Mouse (Mus musculus): ENCODE measurements at regions not wholly inside any gene's neighbourhood (a gene's known extent, or its start where the extent isn't known, plus 50 kb on each side); places are given as distances from the start of the nearest gene placed in this dataset.
A peak's percentile ranks its signal among the peaks of the same experiment; 100 is the strongest.

DNA sequence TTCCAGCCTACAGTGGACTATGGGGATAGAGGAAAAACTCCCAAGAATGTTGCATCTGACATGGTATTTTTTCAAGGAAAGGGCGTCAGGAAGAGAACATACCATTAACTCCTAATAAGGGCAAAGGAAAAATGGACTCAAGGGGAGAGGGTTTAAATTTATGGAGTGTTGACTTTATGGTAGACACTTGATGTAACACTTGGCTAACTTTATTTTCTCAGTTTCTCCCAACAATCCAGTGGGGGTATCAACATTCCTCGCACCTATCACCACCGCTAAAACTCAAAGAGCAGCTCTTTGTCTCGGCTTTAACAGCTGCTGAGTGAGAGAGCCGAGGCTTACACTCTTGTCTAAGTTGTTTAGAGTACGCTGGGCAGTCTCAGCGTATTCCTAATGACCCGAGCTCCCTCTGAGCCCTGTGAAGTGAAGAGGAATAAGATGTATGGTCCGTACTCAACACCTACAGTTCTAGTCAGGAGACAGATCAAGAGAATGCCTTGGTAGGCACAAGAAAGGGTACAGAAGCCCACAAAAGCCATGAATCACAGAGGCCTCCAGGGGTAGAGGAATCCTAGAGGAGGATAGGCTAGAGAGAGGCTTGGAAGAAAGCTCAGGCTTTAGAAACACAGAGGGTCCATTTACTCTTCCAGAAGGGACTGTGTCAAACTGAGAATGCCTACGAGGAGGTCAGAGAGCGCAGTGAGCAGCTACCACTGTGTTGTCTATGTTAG lies 236.4 kb downstream of the Gm5426 start:
- WGBS, result 88% methylated on average over 11 of the region's 11 CpGs
- no peak for TF ChIP-seq CTCF (IDR thresholded peaks at IDR 0.05; ENCODE audit: extremely low read depth, insufficient read depth, insufficient read length, insufficient replicate concordance)
- TF ChIP-seq POLR2A (IDR thresholded peaks at IDR 0.05; ENCODE audit: low read depth, low read length), result no peak
- Histone ChIP-seq H3K4me3 (ENCODE audit: extremely low read depth, insufficient read depth, insufficient read length) (no peak overlapping the region), H3K27me3 (ENCODE audit: control insufficient read depth, insufficient read depth, low read length) (no peaks in the 10 kb centered on the region), H3K36me3 (ENCODE audit: control insufficient read depth, insufficient read depth, low read length) (no peaks in the 10 kb centered on the region), H3K4me1 (ENCODE audit: control insufficient read depth, insufficient read depth, insufficient read length) (peaks cover 40% of the 10 kb centered on the region), H3K27ac (ENCODE audit: insufficient read depth, low read length) (peak overlapping the region; percentile 98)
- no peak for DNase-seq (ENCODE audit: low read depth in 1 of 2, low spot score in 2 of 2)

DNA sequence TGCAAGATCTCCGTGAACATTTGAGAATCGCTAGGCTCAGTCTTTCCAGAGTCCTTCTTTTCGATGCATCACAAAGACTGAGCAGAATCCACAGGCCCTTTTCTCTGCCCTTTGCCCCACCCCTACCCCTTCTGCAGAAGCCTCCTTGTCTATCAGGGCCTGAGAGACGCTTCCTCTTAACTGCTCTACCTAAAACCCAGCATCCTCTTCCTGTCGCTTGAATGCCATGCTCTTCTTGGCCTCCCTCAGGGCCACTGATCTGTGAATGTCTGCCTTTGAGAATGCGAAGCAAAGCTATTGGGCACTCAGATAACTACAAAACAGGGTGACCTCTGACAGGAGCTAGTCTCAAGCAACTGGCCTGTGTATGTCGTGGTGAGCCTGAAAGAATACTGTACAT lies 237.1 kb downstream of the Gm5426 start:
- TF ChIP-seq CTCF (IDR thresholded peaks at IDR 0.05; ENCODE audit: extremely low read depth, insufficient read depth, insufficient read length, insufficient replicate concordance), result no peak
- TF ChIP-seq POLR2A (IDR thresholded peaks at IDR 0.05; ENCODE audit: low read depth, low read length), result no peak; the same call in none of the 2 replicates
- H3K4me3 ChIP-seq (ENCODE audit: extremely low read depth, insufficient read depth, insufficient read length), result no peak overlapping the region
- 17% methylated on average over 7 of the region's 7 CpGs for WGBS
- no peaks in the 10 kb centered on the region for H3K36me3 ChIP-seq (ENCODE audit: control insufficient read depth, insufficient read depth, low read length)
- H3K27ac ChIP-seq (ENCODE audit: insufficient read depth, low read length), result peak overlapping the region; percentile 98
- no peaks in the 10 kb centered on the region for H3K27me3 ChIP-seq (ENCODE audit: control insufficient read depth, insufficient read depth, low read length)
- DNase-seq (ENCODE audit: low read depth in 1 of 2, low spot score in 2 of 2), result peak; percentile 62 to 69
- peaks cover 44% of the 10 kb centered on the region for H3K4me1 ChIP-seq (ENCODE audit: control insufficient read depth, insufficient read depth, insufficient read length)

- 11% methylated on average over 12 of the region's 12 CpGs for WGBS
- H3K4me1 ChIP-seq (ENCODE audit: control insufficient read depth, insufficient read depth, insufficient read length), result peaks cover 49% of the 10 kb centered on the region
- H3K27me3 ChIP-seq (ENCODE audit: control insufficient read depth, insufficient read depth, low read length), result no peaks in the 10 kb centered on the region
- TF ChIP-seq POLR2A (IDR thresholded peaks at IDR 0.05; ENCODE audit: low read depth, low read length) (peak; percentile 2; the same call in 1 of the 2 replicates), CTCF (IDR thresholded peaks at IDR 0.05; ENCODE audit: extremely low read depth, insufficient read depth, insufficient read length, insufficient replicate concordance) (no peak)
- no peak overlapping the region for H3K4me3 ChIP-seq (ENCODE audit: extremely low read depth, insufficient read depth, insufficient read length)
- no peaks in the 10 kb centered on the region for H3K36me3 ChIP-seq (ENCODE audit: control insufficient read depth, insufficient read depth, low read length)
- DNase-seq (ENCODE audit: low read depth in 1 of 2, low spot score in 2 of 2), result peak; percentile 74 to 84
- peak overlapping the region; percentile 98 for H3K27ac ChIP-seq (ENCODE audit: insufficient read depth, low read length)
Observed at GRCm38 (mm10) chr10:96374293-96375069, 238.1 kb downstream of the Gm5426 start.

GRCm38 (mm10) chr10:96375070-96375447 lies 238.7 kb downstream of the Gm5426 start:
- no peaks in the 10 kb centered on the region for H3K27me3 ChIP-seq (ENCODE audit: control insufficient read depth, insufficient read depth, low read length)
- H3K36me3 ChIP-seq (ENCODE audit: control insufficient read depth, insufficient read depth, low read length), result no peaks in the 10 kb centered on the region
- no peak for DNase-seq (ENCODE audit: low read depth in 1 of 2, low spot score in 2 of 2)
- WGBS, result 90% methylated on average over 3 of the region's 3 CpGs
- peaks cover 43% of the 10 kb centered on the region for H3K4me1 ChIP-seq (ENCODE audit: control insufficient read depth, insufficient read depth, insufficient read length)
- TF ChIP-seq POLR2A (IDR thresholded peaks at IDR 0.05; ENCODE audit: low read depth, low read length) (no peak), CTCF (IDR thresholded peaks at IDR 0.05; ENCODE audit: extremely low read depth, insufficient read depth, insufficient read length, insufficient replicate concordance) (no peak)
- no peak overlapping the region for H3K4me3 ChIP-seq (ENCODE audit: extremely low read depth, insufficient read depth, insufficient read length)
- H3K27ac ChIP-seq (ENCODE audit: insufficient read depth, low read length), result peak overlapping the region; percentile 98

DNA sequence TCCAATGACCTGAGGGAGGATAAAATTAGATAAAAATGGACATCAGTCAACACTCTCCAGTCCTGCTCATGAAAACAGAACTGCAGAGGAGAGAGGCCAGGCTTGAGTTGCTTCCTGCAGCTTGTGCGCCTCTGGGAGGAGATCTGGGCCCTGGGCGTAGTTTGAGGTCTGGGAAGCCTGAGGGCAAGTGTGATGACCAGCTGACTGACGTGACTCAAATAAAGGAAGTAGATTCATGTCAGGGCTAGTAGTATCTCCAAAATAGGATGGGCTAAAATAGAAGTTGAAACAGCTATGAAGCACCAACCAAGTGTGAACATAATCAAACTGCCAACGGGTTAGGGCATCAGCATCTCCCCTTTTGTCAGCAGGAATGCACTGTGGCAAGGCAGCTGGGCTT lies 239.3 kb upstream of the Btg1 start:
- Histone ChIP-seq H3K27me3 (ENCODE audit: control insufficient read depth, insufficient read depth, low read length) (no peaks in the 10 kb centered on the region), H3K4me1 (ENCODE audit: control insufficient read depth, insufficient read depth, insufficient read length) (peaks cover 39% of the 10 kb centered on the region), H3K36me3 (ENCODE audit: control insufficient read depth, insufficient read depth, low read length) (no peaks in the 10 kb centered on the region), H3K4me3 (ENCODE audit: extremely low read depth, insufficient read depth, insufficient read length) (no peak overlapping the region), H3K27ac (ENCODE audit: insufficient read depth, low read length) (peak overlapping the region; percentile 67)
- peak in 1 of 2 experiments; percentile 41 for DNase-seq (ENCODE audit: low read depth in 1 of 2, low spot score in 2 of 2)
- no peak for TF ChIP-seq CTCF (IDR thresholded peaks at IDR 0.05; ENCODE audit: extremely low read depth, insufficient read depth, insufficient read length, insufficient replicate concordance)
- no peak for TF ChIP-seq POLR2A (IDR thresholded peaks at IDR 0.05; ENCODE audit: low read depth, low read length)
- WGBS, result 26% methylated on average over 4 of the region's 4 CpGs

DNA sequence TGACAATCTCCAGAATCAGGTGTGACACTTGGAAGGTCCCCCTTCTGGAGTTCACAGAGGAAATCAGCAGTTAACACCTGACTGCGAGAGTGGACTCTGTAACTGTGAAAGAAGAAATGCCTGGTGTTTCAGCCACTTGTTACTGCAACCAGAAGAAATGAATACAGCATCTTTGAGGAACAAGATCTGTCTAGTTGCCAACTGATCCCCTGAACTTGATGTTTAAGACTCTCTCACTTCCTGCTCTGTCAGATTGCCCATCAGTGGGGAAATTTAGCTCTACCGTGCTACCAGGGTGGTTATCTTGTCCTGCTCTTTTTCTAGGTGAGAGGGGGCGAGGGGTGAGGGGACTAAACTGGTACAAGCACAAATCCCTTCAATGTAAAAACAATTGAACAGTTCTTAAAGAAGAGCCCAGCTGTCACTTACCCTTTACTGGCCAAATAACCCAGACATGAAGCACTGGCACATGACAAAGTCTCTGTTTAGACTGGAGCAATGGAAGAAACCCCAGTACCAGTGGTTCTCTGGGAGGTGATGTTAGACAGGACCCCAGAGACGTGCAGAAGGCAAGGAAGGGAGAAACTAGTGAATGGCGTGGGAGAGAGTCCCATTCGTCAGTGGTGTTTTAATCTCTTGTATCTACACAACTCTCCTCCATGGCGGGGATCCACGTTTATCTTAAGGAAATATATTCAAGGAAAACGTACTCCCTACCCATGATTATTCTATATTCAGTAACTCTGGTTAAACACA lies 237.6 kb upstream of the Btg1 start:
- Histone ChIP-seq H3K36me3 (ENCODE audit: control insufficient read depth, insufficient read depth, low read length) (no peaks in the 10 kb centered on the region), H3K27me3 (ENCODE audit: control insufficient read depth, insufficient read depth, low read length) (no peaks in the 10 kb centered on the region), H3K4me1 (ENCODE audit: control insufficient read depth, insufficient read depth, insufficient read length) (peaks cover 25% of the 10 kb centered on the region; the same call in 1 of the 2 replicates), H3K27ac (ENCODE audit: insufficient read depth, low read length) (peak overlapping the region; percentile 68), H3K4me3 (ENCODE audit: extremely low read depth, insufficient read depth, insufficient read length) (no peak overlapping the region)
- TF ChIP-seq CTCF (IDR thresholded peaks at IDR 0.05; ENCODE audit: extremely low read depth, insufficient read depth, insufficient read length, insufficient replicate concordance) (no peak), POLR2A (IDR thresholded peaks at IDR 0.05; ENCODE audit: low read depth, low read length) (no peak)
- DNase-seq (ENCODE audit: low read depth in 1 of 2, low spot score in 2 of 2), result no peak
- WGBS, result 59% methylated on average over 9 of the region's 9 CpGs

Measured in spleen, adult 2 months (tissue).